Mouse (Mus musculus) ES-E14 (cell line): ENCODE measurements around the gene Sytl3. TPM values are rescaled to one million over a fixed set of nuclear protein-coding genes. Genes with fewer than 3 reads are reported as not detected.

Source experiments
- DNase-seq: peaks from one replicate; pipeline ENCODE4 v3.0.0-alpha.2; 2013; ENCODE audit warnings: low read depth, low spot score
- H3K27ac ChIP-seq: 2 replicates; pipeline ENCODE4 v1.5.1; 2012; ENCODE audit warnings: low read depth, mild to moderate bottlenecking, low read length, moderate library complexity, mixed read lengths; ENCODE audit not compliant: poor library complexity, insufficient read depth, severe bottlenecking
- H3K36me3 ChIP-seq: 2 replicates; pipeline ENCODE4 v1.6.1; 2012; ENCODE audit warnings: mild to moderate bottlenecking, low read length, moderate library complexity, mixed read lengths; ENCODE audit not compliant: control insufficient read depth, poor library complexity, insufficient read depth, severe bottlenecking
- H3K4me1 ChIP-seq, 2 experiments: fragments of 150-350 bp in 1 of 2; sonication (generic) in 1 of 2; 2 replicates each; pipeline ENCODE4 v1.6.1; 2012; ENCODE audit warnings: low read length in 2 of 2, mild to moderate bottlenecking in 1 of 2, mixed read lengths in 1 of 2; ENCODE audit not compliant: control insufficient read depth in 2 of 2, insufficient read depth in 2 of 2, poor library complexity in 1 of 2
- H3K4me3 ChIP-seq, 2 experiments: fragments of 150-350 bp in 1 of 2; sonication (generic) in 1 of 2; 2 replicates each; pipeline ENCODE4 v1.5.1; 2012; ENCODE audit warnings: low read length in 2 of 2, low read depth in 1 of 2, mild to moderate bottlenecking in 1 of 2, mixed read lengths in 1 of 2; ENCODE audit not compliant: insufficient read depth in 1 of 2, poor library complexity in 1 of 2, severe bottlenecking in 1 of 2
- H3K9ac ChIP-seq: 2 replicates; pipeline ENCODE4 v1.6.1; 2012; ENCODE audit warnings: low read depth, mild to moderate bottlenecking, low read length, mixed read lengths; ENCODE audit not compliant: poor library complexity, insufficient read depth, severe bottlenecking
- H3K9me3 ChIP-seq: fragments of 150-350 bp; sonication (generic); 2 replicates; pipeline ENCODE4 v1.6.1; 2012; ENCODE audit warnings: low read depth, mild to moderate bottlenecking, low read length; ENCODE audit not compliant: control insufficient read depth, insufficient read depth
- CHD2 ChIP-seq: IDR thresholded peaks from 2 replicates; pipeline ENCODE4 v1.6.1; 2014; ENCODE audit warnings: mild to moderate bottlenecking, low read depth, low read length, inconsistent platforms
- HCFC1 ChIP-seq: IDR thresholded peaks from 2 replicates; pipeline ENCODE4 v1.6.1; 2012; ENCODE audit warnings: low read length, inconsistent platforms, borderline replicate concordance; ENCODE audit not compliant: insufficient read depth
- MAFK ChIP-seq: IDR thresholded peaks from 2 replicates; pipeline ENCODE4 v1.6.1; 2014; ENCODE audit warnings: mild to moderate bottlenecking, low read depth, low read length, inconsistent platforms; ENCODE audit not compliant: insufficient read depth
- ZC3H11A ChIP-seq: IDR thresholded peaks from 2 replicates; pipeline ENCODE4 v1.6.1; 2012; ENCODE audit warnings: low read depth, mild to moderate bottlenecking, inconsistent platforms, low read length, borderline replicate concordance
- ZNF384 ChIP-seq: IDR thresholded peaks from 2 replicates; pipeline ENCODE4 v1.6.1; 2012; ENCODE audit warnings: low read depth, low read length, inconsistent platforms
- in situ Hi-C, 2 experiments: fragments of 600-800 bp; cut with MboI; formaldehyde crosslinking; loops; one replicate each; pipeline ENCODE4 v1.15.1; 2025; ENCODE audit warnings: low sequenced_read_pairs in 2 of 2, inconsistent platforms in 1 of 2; ENCODE audit not compliant: unreplicated experiment in 2 of 2
- total RNA-seq: library from RNA; depleted of rRNA; stranded (reverse); fragments of 300-350 nt; gene quantifications from 2 replicates; pipeline ENCODE4 v1.2.3, GENCODE M21; 2012

Sytl3 gene
- total RNA-seq, 1 experiment, result 7.0 TPM

- Histone ChIP-seq H3K27ac (no peak overlapping the region), H3K36me3 (no peaks in the 10 kb centered on the region), H3K4me3 (peak overlapping the region; percentile 63 to 77; a peak in 2 of 4 replicates), H3K4me1 (peaks cover 7 to 8% of the 10 kb centered on the region in 2 experiments), H3K9me3 (no peaks in the 10 kb centered on the region), H3K9ac (no peak overlapping the region; the same call in 1 of the 2 replicates)
- TF ChIP-seq ZC3H11A, result no peak
- TF ChIP-seq CHD2, result no peak
- no peak for TF ChIP-seq HCFC1
- TF ChIP-seq MAFK, result no peak
- TF ChIP-seq ZNF384, result no peak
- DNase-seq, result no peak
- in situ Hi-C loops, result no loop called here
Observed at GRCm38 (mm10) chr17:6780521-6781115, 121.7 kb downstream of the Sytl3 start.

GRCm38 (mm10) chr17:6781273-6781672 lies 122.4 kb downstream of the Sytl3 start:
- no peaks in the 10 kb centered on the region for H3K36me3 ChIP-seq
- no peak for DNase-seq
- H3K4me1 ChIP-seq, result peaks cover 7 to 8% of the 10 kb centered on the region in 2 experiments
- H3K9ac ChIP-seq, result no peak overlapping the region; the same call in 1 of the 2 replicates
- H3K9me3 ChIP-seq, result no peaks in the 10 kb centered on the region
- in situ Hi-C loops, result no loop called here
- TF ChIP-seq CHD2 (no peak), ZC3H11A (no peak), HCFC1 (no peak), MAFK (no peak), ZNF384 (no peak)
- H3K4me3 ChIP-seq, result peak overlapping the region; percentile 39 to 77; a peak in 3 of 4 replicates
- no peak overlapping the region for H3K27ac ChIP-seq

GRCm38 (mm10) chr17:6782033-6782526 lies 123.2 kb downstream of the Sytl3 start:
- DNase-seq, result peak; percentile 49
- Histone ChIP-seq H3K4me3 (peak overlapping the region; percentile 77 to 93), H3K27ac (peak overlapping the region; percentile 77), H3K9ac (peak overlapping the region; percentile 91), H3K36me3 (no peaks in the 10 kb centered on the region), H3K4me1 (peaks cover 3 to 7% of the 10 kb centered on the region in 2 experiments), H3K9me3 (no peaks in the 10 kb centered on the region)
- TF ChIP-seq ZNF384 (no peak), MAFK (no peak), ZC3H11A (no peak), CHD2 (no peak), HCFC1 (no peak)
- in situ Hi-C loops, result no loop called here

DNA sequence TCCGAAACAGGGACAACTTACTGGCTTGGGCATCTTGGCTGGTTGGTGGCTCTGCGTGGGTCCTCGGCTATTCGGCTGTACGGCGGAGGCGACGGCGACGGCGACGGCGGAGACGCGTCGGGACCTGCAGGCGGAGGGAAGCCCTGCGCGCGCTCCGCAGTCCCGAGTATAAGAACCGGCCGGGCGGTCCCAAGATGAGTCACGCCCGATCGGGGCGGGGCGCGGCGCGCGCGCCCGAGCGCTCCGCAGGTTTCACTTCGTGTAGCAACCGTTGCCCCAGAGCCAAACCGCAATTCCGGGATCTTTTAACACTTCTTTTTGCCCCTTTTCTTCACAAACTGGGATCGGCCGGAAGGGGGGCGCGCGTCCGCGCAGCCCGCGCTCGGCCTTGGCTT lies 123.7 kb downstream of the Sytl3 start, which contains the start of gene Ezr:
Gene Ezr, minus strand, starts transcription at position 174 of the 395 bp plus-strand sequence.
- peak within 1 kb of the TSS; percentile 77 to 93 for H3K4me3 ChIP-seq
- H3K9me3 ChIP-seq, result no peaks in the 10 kb centered on the region
- H3K36me3 ChIP-seq, result no peaks in the 10 kb centered on the region
- DNase-seq, result peak; percentile 77
- TF ChIP-seq ZNF384 (no peak), ZC3H11A (no peak), CHD2 (no peak), HCFC1 (no peak), MAFK (no peak)
- peaks cover 0 to 5% of the 10 kb centered on the region in 2 experiments for H3K4me1 ChIP-seq
- H3K27ac ChIP-seq, result peak within 1 kb of the TSS; percentile 89
- in situ Hi-C loops, result no loop called here
- H3K9ac ChIP-seq, result peak within 1 kb of the TSS; percentile 91
